Mouse (Mus musculus): ENCODE results near the gene Hrh2. TPM values are rescaled to one million over a fixed set of nuclear protein-coding genes. Genes with fewer than 3 reads are reported as not detected.
A peak's percentile ranks its signal among the peaks of the same experiment; 100 is the strongest.

The Hrh2 gene
- total RNA-seq, 4 experiments from 2014 or later, result 0.12 to 0.38 (median 0.27) TPM

DNA sequence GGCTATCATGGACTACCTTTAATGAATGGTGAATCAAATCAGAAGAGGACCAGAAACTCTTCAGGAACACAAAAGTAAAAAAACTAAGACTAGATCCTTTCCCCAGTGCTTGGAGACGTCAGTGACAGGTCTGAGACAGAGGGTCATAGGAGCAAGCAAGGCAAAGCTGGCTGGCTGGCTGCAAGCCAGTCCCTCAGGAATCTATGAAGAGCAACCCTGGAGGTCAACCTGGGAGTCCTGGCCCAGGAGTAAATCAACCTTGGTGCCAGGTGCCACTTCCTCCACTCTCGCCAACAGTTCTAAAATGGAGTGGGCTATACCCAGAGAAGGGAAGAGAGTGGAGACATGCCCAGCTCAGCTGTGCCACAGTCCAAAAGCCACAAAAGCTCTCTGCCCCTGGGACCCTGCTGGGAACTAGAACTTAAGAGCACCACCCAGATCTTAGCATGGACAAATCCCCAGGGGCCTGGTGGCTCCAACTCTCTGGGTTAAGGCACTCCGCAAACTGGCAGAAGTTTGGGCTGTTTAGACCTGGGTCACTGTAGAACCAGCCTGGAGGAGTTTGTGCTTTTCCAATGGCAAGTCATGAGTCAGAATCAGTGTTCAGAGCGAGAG lies 15.4 kb upstream of the Hrh2 start:
- peak; percentile 30 to 74 for DNase-seq (ENCODE audit: low spot score in 2 of 2)

DNA sequence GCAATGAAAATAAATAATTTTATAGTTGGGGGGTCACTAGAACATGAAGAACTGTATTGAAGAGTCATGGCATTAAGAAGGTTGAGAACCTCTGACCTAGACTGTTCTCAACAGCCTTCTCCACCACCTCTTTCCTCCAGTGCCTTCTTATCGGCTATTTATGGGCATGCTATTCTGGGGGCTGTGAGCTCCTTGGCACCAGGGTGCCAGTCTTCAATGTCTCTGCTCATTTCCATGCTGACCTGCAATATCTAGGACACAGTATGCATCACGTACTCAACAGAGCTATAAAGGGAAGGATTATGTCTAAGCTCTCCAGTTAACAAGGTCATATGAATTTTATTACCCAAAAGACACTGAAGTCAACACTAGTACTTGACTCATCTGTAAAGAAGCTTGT lies 14.6 kb upstream of the Hrh2 start:
- DNase-seq (ENCODE audit: low spot score in 2 of 2), result peak; percentile 36 to 48

DNA sequence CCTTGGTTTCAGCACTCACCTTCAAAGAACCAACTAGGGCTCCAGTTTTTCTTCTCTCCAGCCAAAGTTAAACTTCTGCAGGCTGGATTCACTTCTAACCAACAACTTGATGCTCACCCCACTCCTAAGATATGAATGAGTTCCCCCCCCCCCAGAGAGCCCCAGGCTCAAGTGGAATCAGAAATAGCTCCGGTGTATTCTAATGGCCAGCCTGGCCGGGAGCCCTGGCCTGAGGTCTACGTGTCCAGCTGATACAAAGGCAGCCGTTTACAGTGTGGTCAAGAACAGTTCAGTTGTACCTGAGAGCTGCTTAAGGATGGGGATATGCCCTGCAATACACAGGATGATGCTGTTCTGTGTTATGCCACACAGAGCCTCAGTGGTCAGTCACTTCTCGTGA lies 13.3 kb upstream of the Hrh2 start:
- DNase-seq (ENCODE audit: low spot score in 2 of 2), result no peak

DNA sequence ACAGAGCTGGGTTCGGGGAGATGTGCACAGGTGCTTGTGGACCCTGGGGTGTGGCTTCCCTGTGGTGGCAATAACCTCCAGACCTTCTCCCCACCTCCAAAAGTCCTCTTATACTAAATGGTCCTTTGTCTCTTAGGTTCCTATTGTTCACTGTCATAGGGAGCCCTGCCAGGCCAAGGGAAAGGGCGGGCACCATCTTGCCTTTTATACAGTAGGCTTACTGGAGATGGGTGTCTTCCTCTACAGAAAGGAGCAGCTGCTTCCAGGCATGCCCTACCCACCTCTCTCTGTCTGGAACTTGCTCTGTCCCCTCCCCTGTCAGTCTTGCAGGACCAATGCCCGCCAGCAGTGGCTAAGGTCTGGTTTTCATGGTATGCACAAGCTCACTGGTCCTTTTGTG lies 12.0 kb upstream of the Hrh2 start:
- no peak for DNase-seq (ENCODE audit: low spot score in 2 of 2)

DNA sequence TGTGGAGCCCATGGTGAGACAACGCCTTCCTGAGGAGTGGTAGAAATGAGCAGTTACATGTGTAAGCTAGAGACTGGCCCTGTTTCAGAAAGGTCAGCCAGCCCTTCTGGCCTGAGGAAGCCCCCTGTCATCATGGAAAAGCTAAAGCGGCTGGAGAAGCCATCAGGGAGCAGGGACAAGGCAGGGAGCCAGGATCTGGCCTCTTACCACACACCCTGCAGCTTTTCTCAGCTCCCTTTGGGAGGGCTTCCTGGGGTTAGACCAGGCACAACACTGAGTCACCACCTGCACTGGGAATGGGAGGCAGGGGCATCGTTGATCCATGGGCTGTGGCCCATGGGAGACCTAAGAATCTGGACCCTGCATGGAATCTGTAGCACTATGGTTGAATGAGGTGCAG lies 11.5 kb upstream of the Hrh2 start:
- DNase-seq (ENCODE audit: low spot score in 2 of 2), result peak; percentile 49 to 61

DNA sequence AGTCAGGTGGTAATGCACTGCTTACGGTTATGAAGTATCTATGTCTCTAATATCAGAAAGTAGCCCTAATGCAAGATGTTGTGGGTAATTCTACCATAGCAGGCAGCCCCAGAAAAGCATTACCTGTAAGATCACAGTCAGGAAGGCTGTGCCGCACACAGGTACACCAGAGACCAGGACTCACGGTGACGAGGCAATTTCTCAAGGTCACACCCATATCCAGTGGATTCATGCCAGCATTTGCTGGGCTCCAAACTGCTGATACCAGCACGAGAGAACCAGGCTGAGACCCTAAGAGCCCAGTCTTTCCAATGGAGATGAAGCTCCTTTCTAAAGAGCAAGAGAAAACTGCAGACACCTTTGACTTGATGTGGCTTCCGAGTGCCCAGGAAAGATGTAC lies 10.6 kb upstream of the Hrh2 start:
- no peak for DNase-seq (ENCODE audit: low spot score in 2 of 2)

DNA sequence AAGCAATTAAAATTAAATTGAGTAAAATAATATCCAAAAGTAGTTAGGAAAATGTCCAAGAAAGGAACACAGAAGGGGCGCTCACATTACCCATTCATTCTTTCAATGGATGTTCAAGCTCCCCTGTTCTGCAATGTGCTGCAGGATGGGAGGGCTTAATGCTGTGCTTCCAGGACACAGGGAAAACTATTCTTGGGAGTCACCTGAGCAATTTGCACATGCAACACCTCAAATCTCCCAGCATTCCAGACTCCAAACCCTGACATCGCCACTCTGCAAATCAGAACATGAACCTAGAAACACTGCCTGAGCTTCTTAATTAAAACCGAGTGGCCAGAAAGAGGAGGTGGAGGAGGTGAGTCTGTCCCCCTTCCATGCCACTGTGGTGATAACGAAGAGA lies 10.0 kb upstream of the Hrh2 start:
- DNase-seq (ENCODE audit: low spot score in 2 of 2), result no peak

DNA sequence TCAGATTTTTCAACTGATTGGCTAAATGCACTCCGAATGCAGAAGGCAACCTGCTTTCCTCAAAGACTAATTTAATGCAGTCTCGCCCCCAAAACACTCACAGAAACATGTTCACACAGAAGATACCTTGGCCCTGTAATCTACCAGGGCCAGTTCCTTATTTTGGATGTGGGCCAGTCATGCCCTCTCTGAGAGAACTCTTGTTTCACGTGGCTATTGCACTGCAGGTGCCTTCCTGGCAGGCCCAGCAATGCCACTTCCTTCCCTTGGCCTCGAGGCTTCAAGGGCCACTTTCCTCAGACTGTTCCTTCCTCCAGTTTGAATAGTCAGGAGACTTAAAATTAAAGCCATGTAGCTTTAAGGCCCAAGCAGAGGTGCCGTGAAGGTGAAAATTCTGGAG lies 5.5 kb upstream of the Hrh2 start:
- DNase-seq (ENCODE audit: low spot score in 2 of 2), result no peak

DNA sequence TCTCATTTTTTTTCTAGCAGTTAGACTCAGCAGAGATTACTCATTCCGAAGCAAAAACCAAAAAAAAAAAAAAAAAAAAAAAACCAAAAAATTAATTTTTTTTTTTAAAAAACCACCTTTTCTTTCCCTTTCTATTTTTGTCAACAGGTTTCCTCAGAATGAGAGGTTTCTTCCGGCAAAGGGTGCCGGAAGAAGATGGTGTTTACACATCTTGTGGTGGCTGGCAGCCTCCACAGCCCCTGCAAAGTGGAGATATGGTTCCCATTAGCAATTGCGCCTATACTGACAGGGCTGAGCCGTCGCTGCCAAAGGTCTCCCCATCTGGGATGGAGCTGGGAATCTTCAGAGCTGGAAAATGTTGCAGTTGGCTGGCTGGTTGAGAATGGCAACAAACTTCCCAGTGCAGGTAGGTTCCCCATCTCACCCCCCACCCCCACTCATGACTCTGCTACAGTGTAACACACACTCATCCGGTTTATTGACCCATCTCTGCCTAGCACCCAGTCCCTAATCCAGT lies 3.7 kb upstream of the Hrh2 start:
- DNase-seq (ENCODE audit: low spot score in 2 of 2), result no peak

DNA sequence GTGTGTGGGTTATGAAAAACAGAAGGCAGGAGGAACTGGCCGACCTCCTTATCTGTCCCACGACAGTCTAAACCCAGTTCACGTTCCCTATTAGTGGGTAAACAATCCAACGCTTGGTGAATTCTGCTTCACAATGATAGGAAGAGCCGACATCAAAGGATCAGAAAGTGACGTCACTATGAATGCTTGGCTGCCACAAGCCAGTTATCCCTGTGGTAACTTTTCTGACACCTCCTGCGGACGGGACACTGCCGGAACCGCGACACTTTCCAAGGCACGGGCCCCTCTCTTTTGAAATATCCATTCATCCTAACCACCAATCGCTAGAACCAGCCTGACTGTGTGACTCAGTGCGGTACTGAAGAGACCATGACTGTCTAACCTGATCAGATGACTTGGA lies 2.0 kb upstream of the Hrh2 start:
- DNase-seq (ENCODE audit: low spot score in 2 of 2), result no peak

DNA sequence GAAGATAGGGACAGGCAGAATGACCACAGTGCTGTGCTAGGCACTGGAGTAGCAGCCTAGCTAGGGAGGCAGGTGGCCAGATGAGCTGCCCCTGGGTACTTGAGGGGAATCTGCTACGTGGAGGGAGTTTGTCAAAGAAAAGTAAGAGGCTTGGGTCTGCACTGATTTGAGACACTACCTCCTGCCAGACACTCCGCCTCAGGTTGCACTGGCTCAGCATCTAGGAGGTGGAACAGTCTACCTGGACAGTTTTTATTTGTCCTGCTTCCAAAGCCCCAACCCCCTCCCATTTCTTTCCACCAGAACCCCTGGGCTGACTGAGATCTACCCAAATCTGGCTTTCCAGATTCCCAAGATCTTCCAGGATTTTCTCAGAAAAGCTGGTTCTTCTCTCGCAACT lies 748 bp upstream of the Hrh2 start:
- DNase-seq (ENCODE audit: low spot score in 2 of 2), result no peak

DNA sequence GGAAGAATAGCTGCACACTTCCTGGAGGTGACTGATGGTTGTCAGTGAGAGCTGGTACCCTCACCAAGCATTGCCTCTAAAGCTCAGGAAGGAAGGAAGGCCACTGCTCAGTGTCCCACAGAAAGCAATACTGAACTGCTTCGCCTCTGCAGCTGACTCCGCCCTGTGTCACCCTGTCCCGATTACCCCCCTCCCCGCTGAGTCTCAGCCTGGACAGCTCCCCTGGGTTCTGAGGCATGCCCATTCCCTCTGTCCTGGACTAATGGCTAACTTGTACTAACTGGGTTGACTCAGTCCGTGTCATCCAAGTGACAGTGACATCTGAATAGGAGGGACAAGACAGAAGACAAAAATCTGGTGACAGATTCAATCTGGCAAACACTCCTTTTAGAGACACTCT lies 1.7 kb downstream of the Hrh2 start:
- DNase-seq (ENCODE audit: low spot score in 2 of 2), result no peak

DNA sequence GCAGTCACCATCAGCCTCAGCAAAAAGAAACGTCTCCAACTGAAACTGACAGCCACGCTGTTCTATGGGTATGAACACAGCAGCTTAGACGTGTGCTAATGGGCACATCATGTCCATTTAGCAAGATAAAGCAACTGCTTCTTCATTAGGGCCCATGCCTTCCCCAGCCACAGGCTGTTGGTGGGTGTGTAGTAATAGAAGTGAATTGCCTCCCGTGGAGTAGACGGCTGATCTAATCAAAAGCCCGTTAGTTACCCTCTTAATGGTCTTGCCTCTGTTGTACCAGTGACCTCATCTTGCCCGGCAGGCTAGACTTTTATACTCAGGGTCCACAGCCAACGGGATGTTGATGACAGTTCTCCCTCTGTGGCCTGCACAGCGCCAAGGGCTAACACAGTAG lies 7.1 kb downstream of the Hrh2 start:
- no peak for DNase-seq (ENCODE audit: low spot score in 2 of 2)

DNA sequence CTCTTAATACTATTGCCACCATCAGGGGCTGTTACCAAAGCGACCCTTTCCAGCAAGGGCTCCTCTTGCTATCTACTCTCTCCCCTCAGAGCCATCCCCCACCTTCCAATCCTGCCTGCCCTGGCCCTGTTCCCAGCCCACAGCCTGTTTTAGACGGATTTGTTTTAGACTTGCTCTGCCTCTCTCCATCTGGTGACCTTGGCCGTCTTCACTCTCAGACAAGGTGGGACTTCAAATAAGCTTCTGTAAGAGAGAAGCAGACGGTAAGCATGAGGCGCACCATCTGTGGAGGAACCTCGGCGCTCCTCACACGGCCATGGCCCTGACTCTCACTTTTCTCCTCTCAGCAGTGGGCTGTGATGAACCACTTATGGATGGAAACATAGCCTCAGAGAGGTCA lies 10.5 kb downstream of the Hrh2 start:
- no peak for DNase-seq (ENCODE audit: low spot score in 2 of 2)

DNA sequence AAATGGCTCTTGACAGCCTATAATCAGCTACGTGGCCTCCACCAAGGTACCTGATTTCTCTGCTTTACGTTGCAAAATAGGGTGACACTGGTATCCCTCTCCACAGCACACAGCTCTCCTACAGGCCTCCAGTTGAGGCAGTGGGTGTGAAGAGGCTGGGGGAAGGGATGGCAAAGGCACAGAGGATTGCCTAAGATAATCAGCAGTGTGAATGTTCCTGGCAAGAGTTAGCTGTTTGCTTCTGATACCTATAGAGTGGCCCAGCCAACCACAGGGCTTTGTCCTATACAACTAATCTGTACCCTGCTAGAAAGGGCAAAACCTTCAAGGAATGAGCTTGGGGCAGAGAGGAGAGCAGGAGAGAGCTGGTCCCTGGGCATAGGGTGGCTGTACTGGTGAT lies 11.5 kb downstream of the Hrh2 start:
- DNase-seq (ENCODE audit: low spot score in 2 of 2), result no peak

DNA sequence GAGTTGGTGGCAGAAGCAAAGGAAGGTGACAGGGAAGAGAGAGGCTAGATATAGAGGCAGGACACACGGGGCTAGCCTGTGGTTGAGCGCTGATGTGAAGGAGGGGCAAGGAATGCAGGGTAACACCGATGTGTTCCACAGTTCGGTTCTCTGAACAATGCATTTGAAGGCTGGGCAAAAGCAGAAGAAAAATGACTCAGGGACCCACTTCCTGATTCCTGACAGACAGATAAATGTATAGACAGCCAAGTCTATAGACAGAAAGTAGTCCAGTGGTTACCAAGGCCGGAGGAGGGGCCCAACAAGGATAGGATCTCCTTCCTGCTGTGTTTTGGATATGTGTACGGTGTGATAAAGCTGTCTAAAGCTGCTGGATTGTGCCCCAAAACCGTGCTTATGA lies 13.3 kb downstream of the Hrh2 start:
- no peak for DNase-seq (ENCODE audit: low spot score in 2 of 2)

DNA sequence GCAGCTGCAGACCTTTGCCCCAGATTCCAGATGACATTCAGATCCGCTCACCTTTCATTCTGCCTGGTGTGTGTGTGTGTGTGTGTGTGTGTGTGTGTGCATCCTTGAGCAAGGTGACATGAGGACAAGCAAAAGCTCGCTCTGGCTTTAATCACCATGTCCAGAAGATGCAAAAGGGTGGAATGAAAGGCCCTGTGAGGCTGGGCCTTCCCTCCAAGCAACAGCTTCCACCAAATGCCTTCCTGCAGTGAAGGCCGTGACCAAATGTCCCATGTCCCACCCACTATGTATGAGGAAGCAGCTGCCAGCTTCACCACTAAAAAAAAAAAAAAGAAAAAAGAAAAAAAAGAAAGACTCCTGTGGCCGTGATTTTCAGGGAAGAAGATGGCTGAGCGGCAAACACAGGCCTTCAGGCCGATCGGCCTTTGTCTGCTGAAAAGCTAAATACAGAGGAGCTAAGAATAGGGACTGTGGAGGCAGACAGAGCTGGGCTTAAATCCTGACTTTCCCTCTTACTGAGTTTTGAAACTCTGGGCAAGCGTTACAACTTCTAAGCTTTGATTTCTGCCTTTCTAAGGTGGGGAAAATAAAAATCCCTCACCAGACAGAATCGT lies 14.3 kb downstream of the Hrh2 start:
- DNase-seq (ENCODE audit: low spot score in 2 of 2), result no peak

DNA sequence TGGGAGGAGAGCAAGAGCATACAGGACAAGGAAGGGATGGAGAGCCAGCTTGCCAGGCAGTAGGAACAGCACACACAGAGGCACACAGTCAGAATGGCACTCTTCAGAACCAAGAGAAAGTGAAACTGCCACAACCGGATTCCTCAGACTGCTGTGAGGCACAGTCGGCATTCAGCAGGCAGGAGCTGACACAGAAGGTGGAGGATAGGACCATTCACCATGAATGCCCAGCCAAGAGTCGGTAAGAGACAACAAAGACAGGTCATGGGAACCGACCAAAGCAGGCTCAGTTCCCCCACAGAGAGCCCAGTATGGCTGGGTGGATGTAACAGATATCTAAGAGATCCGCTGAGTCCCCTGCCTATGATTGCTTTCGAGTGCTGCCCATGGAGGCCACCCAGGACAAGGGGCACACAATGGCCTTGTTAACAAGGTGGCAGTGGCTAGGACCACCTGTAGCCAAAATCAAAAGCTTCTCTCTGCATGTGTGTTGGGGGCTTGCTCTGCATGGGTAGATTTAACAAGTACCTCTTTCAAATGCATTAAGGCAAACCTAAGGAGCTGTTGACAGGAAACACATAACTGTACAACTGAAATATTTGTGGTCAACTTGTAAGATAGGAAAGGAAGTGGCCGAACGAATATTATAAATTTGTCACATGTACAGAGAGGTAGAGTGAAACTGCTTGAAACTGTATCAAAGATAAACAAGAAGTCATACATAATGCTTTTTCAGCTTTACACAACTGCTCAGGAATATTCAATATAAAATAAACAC lies 17.7 kb downstream of the Hrh2 start:
- DNase-seq (ENCODE audit: low spot score in 2 of 2), result no peak

DNA sequence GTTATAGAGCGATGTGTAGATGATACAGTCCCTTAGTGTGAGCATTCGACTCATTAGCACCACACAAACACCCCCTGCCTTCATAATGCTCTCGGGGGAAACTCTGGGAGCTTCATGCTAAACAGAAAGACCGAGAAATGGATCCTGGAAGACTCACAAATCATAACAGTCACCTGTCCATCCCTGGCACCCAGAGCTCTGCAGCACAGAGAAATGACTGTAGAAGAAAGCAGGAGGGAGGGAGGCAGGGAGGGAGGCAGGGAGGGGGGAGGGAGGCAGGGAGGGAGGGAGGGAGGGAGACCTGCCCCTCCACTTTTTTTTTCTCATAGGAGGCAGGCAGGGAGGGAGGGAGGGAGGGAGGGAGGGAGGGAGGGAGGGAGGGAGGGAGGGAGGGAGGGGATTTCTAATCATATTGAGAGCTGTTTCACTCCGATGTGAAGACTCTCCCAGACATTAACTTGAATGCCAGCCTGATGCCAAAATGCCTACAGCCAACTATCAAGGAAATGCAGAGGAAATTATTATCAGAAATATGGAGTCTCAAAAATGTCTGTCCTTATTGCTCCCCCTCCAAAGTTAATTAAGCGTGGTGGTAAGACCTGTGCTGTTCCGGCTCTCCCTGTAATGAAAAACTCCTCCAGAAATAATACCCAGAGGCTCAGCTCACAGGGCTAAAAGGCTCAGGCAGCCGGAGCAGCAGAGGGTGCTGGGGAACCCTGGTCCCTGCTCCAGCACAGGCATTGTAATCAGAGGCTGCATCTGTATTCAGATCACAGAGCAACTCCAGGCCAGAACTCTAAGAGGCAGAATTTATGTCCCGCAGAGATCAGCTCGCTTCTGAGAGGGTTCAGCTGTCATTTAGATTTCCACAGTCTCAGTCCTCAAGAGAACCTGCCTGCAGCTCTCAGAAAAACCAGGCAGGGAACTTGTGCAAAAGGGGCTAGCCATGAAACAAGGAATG lies 19.9 kb downstream of the Hrh2 start:
- no peak for DNase-seq (ENCODE audit: low spot score in 2 of 2)

DNA sequence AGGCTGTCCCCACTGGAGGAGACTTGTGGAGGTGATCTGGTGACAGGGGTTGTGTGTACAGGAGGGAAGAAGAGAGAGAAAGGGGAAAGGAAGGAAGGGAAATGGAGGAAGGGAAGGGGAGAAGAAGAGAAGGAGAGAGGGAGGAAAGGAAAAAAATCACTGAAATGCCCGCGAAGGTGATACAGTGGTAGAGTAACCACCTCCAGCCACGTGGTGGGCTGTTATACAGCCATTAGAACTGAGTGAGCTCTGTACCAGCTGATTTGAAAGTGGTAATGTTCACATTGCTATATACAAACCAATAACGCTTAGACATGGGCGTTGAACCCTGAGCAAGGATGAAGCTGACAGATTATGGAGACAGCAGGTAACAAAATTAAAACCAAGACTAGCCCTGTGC lies 20.6 kb downstream of the Hrh2 start:
- no peak for DNase-seq (ENCODE audit: low spot score in 2 of 2)

DNA sequence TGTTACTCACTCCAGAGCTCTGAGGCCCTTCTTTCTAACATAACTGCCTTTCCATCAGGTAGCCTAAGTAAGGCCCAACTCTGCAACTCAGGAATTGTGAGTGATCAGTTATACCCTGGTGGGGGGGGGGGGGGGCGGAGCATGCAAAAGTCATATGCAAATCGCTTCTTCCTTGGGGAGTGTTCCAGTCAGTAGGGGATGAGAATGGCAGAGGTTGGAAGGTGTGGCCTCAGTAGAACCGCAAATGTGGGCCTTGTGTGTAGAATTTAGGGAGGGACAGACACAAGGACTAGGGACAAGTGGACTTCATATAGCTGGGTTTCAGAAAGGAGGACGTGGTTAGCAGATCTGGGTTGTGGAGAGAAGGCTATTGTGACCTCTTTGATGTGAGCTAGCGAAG lies 23.3 kb downstream of the Hrh2 start:
- DNase-seq (ENCODE audit: low spot score in 2 of 2), result no peak
